16 mouse cellular contexts compared by ENCODE assay signal in the genomic region with DNA sequence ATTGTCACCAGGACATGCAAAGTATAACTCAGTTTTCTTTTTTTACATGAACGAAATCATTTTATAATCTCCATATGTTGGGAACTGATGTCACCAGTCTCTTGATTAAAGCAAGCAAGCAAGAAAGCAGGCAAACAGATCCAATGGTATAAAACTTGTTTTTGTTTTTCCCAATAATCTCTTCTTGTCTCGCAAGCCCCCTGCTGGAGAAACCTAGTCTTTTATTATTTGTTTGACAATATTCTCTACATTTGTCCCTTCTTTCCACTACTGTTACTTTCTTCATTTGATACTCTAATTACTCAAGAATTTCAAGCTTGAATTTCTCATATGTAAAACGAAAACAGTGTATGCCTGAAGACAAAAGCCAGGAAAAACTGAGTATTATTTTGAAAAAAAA.
DNase-seq lines count a peak whose midpoint lies in the region; ATAC-seq and TF ChIP-seq lines count a peak whose summit lies in the region.
"Had no signal": no experiment of that assay in that cellular context is flagged by ENCODE, and none has a peak within 500 bp of the region (broad histone marks: within the 10 kb centered on the region; RNA-seq: fewer than 3 reads in every experiment).

No protein-coding gene starts in this region.

- TF ChIP-seq POLR2A in cerebellum, adult 2 months (IDR thresholded peaks at IDR 0.05; ENCODE audit: borderline replicate concordance, insufficient read depth, low read length): no peak

- H3K27ac ChIP-seq in intestine, postnatal 0 days (ENCODE audit: low read depth, low read length): no peak overlapping the region
- H3K27ac ChIP-seq in intestine, embryonic 16.5 days (ENCODE audit: low read length): no peak overlapping the region
- H3K27ac ChIP-seq in midbrain, embryonic 11.5 days (ENCODE audit: low read depth, low read length): no peak overlapping the region
- no peak overlapping the region for H3K27ac ChIP-seq in midbrain, embryonic 14.5 days (replicated peaks; ENCODE audit: low read depth, low read length)
- H3K27ac ChIP-seq in cerebellum, adult 2 months (ENCODE audit: insufficient read depth, low read length): no peak overlapping the region
- H3K27ac ChIP-seq: forebrain, embryonic 13.5 days; heart, embryonic 13.5 days; liver, embryonic 13.5 days; midbrain, embryonic 12.5 days had no signal

- no peaks in the 10 kb centered on the region for H3K27me3 ChIP-seq in intestine, postnatal 0 days (replicated peaks; ENCODE audit: control insufficient read depth, insufficient read depth, low read length)
- no peaks in the 10 kb centered on the region for H3K27me3 ChIP-seq in intestine, embryonic 16.5 days (replicated peaks; ENCODE audit: control insufficient read depth, insufficient read depth, low read length)
- no peaks in the 10 kb centered on the region for H3K27me3 ChIP-seq in midbrain, embryonic 11.5 days (ENCODE audit: control insufficient read depth, insufficient read depth, low read length)
- no peaks in the 10 kb centered on the region for H3K27me3 ChIP-seq in midbrain, embryonic 14.5 days (ENCODE audit: control insufficient read depth, insufficient read depth, low read length)
- no peaks in the 10 kb centered on the region for H3K27me3 ChIP-seq in E14TG2a.4 (ENCODE audit: insufficient read depth, low read length)
- no peaks in the 10 kb centered on the region for H3K27me3 ChIP-seq in splenic B cell, adult 2 months (ENCODE audit: control insufficient read depth, insufficient read depth, low read length, poor library complexity, severe bottlenecking)
- H3K27me3 ChIP-seq in cerebellum, adult 2 months (ENCODE audit: control insufficient read depth, insufficient read depth, low read length): no peaks in the 10 kb centered on the region
- H3K27me3 ChIP-seq: forebrain, embryonic 13.5 days; heart, embryonic 13.5 days; liver, embryonic 13.5 days; midbrain, embryonic 12.5 days had no signal

- peak; percentile 59 for DNase-seq in midbrain, embryonic 11.5 days (ENCODE audit: low spot score, missing footprints)
- no peak for DNase-seq in midbrain, embryonic 14.5 days
- DNase-seq in splenic B cell, adult 2 months (ENCODE audit: low read depth, low spot score): peak; percentile 30
- no peak for DNase-seq in cerebellum, adult 2 months
- DNase-seq: cerebellum, postnatal 36 days; heart, postnatal 4 days; kidney, adult 9 months; layer of hippocampus, postnatal 36 days; liver, embryonic 13.5 days; right cerebral cortex, postnatal 25 days had no signal

- H3K4me3 ChIP-seq in intestine, postnatal 0 days (ENCODE audit: low read depth, low read length): no peak overlapping the region
- H3K4me3 ChIP-seq in intestine, embryonic 16.5 days (ENCODE audit: low read length): no peak overlapping the region
- H3K4me3 ChIP-seq in midbrain, embryonic 11.5 days (ENCODE audit: low read depth, low read length): no peak overlapping the region
- H3K4me3 ChIP-seq in midbrain, embryonic 14.5 days (replicated peaks; ENCODE audit: low read depth, low read length): no peak overlapping the region
- H3K4me3 ChIP-seq in E14TG2a.4 (replicated peaks; ENCODE audit: low read length): no peak overlapping the region
- no peak overlapping the region for H3K4me3 ChIP-seq in cerebellum, adult 2 months (replicated peaks; ENCODE audit: insufficient read depth, low read depth, low read length)
- H3K4me3 ChIP-seq: forebrain, embryonic 13.5 days; heart, embryonic 13.5 days; liver, embryonic 13.5 days; midbrain, embryonic 12.5 days had no signal

- H3K9ac ChIP-seq in intestine, postnatal 0 days (ENCODE audit: low read depth, low read length): no peak overlapping the region
- H3K9ac ChIP-seq in intestine, embryonic 16.5 days (ENCODE audit: low read depth, low read length): no peak overlapping the region
- H3K9ac ChIP-seq in midbrain, embryonic 11.5 days (ENCODE audit: low read length): no peak overlapping the region
- H3K9ac ChIP-seq in midbrain, embryonic 14.5 days (replicated peaks; ENCODE audit: low read length): no peak overlapping the region
- H3K9ac ChIP-seq: forebrain, embryonic 13.5 days; heart, embryonic 13.5 days; liver, embryonic 13.5 days; midbrain, embryonic 12.5 days had no signal

- WGBS in intestine, postnatal 0 days: 91% methylated on average over 3 of the region's 3 CpGs
- WGBS in intestine, embryonic 16.5 days: 89% methylated on average over 3 of the region's 3 CpGs
- 88% methylated on average over 3 of the region's 3 CpGs for WGBS in midbrain, embryonic 11.5 days
- WGBS in midbrain, embryonic 14.5 days: 92% methylated on average over 3 of the region's 3 CpGs
- 90% methylated on average over 3 of the region's 3 CpGs for WGBS in cerebellum, adult 2 months

- peak; percentile 37 for TF ChIP-seq CTCF in intestine, postnatal 0 days (IDR thresholded peaks at IDR 0.05; ENCODE audit: low read depth)
- 0 out of 2 replicates have a peak, but pooled peaks have one; percentile 20 for TF ChIP-seq CTCF in E14TG2a.4 (conservative IDR thresholded peaks at IDR 0.05; ENCODE audit: low read length)
- no peak for TF ChIP-seq CTCF in cerebellum, adult 2 months (IDR thresholded peaks at IDR 0.05; ENCODE audit: borderline replicate concordance, insufficient read depth, low read depth, low read length)

- H3K4me1 ChIP-seq in intestine, postnatal 0 days (replicated peaks; ENCODE audit: control insufficient read depth, insufficient read depth, low read length): no peaks in the 10 kb centered on the region
- H3K4me1 ChIP-seq in intestine, embryonic 16.5 days (ENCODE audit: control insufficient read depth, insufficient read depth, low read length): peaks cover 6% of the 10 kb centered on the region; the same call in 1 of the 2 replicates
- no peaks in the 10 kb centered on the region for H3K4me1 ChIP-seq in midbrain, embryonic 11.5 days (ENCODE audit: control insufficient read depth, insufficient read depth, low read length)
- no peaks in the 10 kb centered on the region for H3K4me1 ChIP-seq in midbrain, embryonic 14.5 days (ENCODE audit: control insufficient read depth, insufficient read depth, low read length)
- peaks cover 11% of the 10 kb centered on the region for H3K4me1 ChIP-seq in E14TG2a.4 (replicated peaks; ENCODE audit: low read depth, low read length)
- no peaks in the 10 kb centered on the region for H3K4me1 ChIP-seq in cerebellum, adult 2 months (ENCODE audit: control insufficient read depth, insufficient read depth, low read length)
- H3K4me1 ChIP-seq: forebrain, embryonic 13.5 days; liver, embryonic 13.5 days; midbrain, embryonic 12.5 days had no signal

- no peaks in the 10 kb centered on the region for H3K36me3 ChIP-seq in intestine, postnatal 0 days (ENCODE audit: control insufficient read depth, insufficient read depth)
- H3K36me3 ChIP-seq in intestine, embryonic 16.5 days (ENCODE audit: control insufficient read depth, insufficient read depth, low read length): no peaks in the 10 kb centered on the region
- no peaks in the 10 kb centered on the region for H3K36me3 ChIP-seq in midbrain, embryonic 11.5 days (ENCODE audit: control insufficient read depth, insufficient read depth, low read length)
- H3K36me3 ChIP-seq in midbrain, embryonic 14.5 days (ENCODE audit: control insufficient read depth, insufficient read depth, low read length): no peaks in the 10 kb centered on the region
- no peaks in the 10 kb centered on the region for H3K36me3 ChIP-seq in E14TG2a.4 (ENCODE audit: insufficient read depth, low read length)
- H3K36me3 ChIP-seq in splenic B cell, adult 2 months (ENCODE audit: control insufficient read depth, insufficient read depth, low read length, poor library complexity, severe bottlenecking): no peaks in the 10 kb centered on the region
- H3K36me3 ChIP-seq: heart, embryonic 13.5 days; liver, embryonic 13.5 days; midbrain, embryonic 12.5 days had no signal

- no peak overlapping the region for H3K4me2 ChIP-seq in intestine, postnatal 0 days (replicated peaks; ENCODE audit: low read depth)
- H3K4me2 ChIP-seq in intestine, embryonic 16.5 days (ENCODE audit: low read depth, low read length): no peak overlapping the region
- no peak overlapping the region for H3K4me2 ChIP-seq in midbrain, embryonic 11.5 days
- H3K4me2 ChIP-seq in midbrain, embryonic 14.5 days (ENCODE audit: low read length): no peak overlapping the region
- H3K4me2 ChIP-seq: forebrain, embryonic 13.5 days; heart, embryonic 13.5 days; liver, embryonic 13.5 days; midbrain, embryonic 12.5 days had no signal

- ATAC-seq in intestine, postnatal 0 days: no peak
- ATAC-seq in intestine, embryonic 16.5 days: no peak
- ATAC-seq in midbrain, embryonic 11.5 days (ENCODE audit: low FRiP score): no peak
- no peak for ATAC-seq in midbrain, embryonic 14.5 days (ENCODE audit: low FRiP score, low TSS enrichment)
- ATAC-seq: forebrain, embryonic 13.5 days had no signal

- no peaks in the 10 kb centered on the region for H3K9me3 ChIP-seq in intestine, postnatal 0 days (ENCODE audit: control insufficient read depth)
- no peaks in the 10 kb centered on the region for H3K9me3 ChIP-seq in intestine, embryonic 16.5 days (ENCODE audit: control insufficient read depth, low read length)
- H3K9me3 ChIP-seq in midbrain, embryonic 11.5 days (ENCODE audit: control insufficient read depth, low read length): no peaks in the 10 kb centered on the region
- no peaks in the 10 kb centered on the region for H3K9me3 ChIP-seq in midbrain, embryonic 14.5 days (ENCODE audit: control insufficient read depth, low read length)
- H3K9me3 ChIP-seq in E14TG2a.4 (ENCODE audit: low read length): no peaks in the 10 kb centered on the region
- H3K9me3 ChIP-seq: forebrain, embryonic 13.5 days; heart, embryonic 13.5 days; liver, embryonic 13.5 days; midbrain, embryonic 12.5 days had no signal

Comparison
In these comparisons a context has a peak if more than half of its experiments do, and no peak if none do; other contexts are left out.
1. DNase-seq: peak in midbrain, embryonic 11.5 days (single experiment) and splenic B cell, adult 2 months (single experiment); none in midbrain, embryonic 14.5 days (single experiment) and cerebellum, adult 2 months (0 of 2).